Mouse (Mus musculus) CD4-positive helper T cell, adult 2 months (primary cell): ENCODE data around the gene Nfkbie.
A peak's percentile ranks its signal among the peaks of the same experiment; 100 is the strongest.

Experiments used
- DNase-seq: peaks from one replicate; pipeline ENCODE4 v3.0.0-alpha.2; 2012; ENCODE audit warnings: low read depth, missing footprints, low spot score

The Nfkbie gene

DNA sequence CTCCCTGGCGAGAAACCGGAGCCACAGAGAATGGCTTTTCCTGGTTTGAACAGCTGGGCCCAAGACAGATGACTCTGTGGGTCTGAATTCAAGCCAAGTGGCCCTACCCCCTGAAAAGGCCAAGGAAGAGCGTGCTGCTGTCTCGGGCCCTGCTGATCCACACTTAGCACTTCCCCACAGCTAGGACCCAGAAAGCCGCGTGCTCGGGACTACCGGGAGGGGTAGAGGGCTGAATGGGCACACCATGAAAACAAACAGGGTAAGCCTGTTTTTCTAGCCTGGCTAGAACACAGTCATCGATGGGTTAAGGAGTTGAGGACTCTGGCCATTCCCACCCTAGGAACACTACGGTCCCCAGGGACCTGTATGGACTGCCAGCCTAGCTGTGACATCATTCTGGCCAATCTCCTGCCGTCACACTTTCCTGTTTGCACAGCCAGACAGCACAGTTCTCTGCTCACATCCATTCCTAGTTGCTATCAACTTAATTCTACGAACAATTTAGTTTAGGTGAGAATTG, 25.5 kb downstream of the Nfkbie start:
- no peak for DNase-seq

DNA sequence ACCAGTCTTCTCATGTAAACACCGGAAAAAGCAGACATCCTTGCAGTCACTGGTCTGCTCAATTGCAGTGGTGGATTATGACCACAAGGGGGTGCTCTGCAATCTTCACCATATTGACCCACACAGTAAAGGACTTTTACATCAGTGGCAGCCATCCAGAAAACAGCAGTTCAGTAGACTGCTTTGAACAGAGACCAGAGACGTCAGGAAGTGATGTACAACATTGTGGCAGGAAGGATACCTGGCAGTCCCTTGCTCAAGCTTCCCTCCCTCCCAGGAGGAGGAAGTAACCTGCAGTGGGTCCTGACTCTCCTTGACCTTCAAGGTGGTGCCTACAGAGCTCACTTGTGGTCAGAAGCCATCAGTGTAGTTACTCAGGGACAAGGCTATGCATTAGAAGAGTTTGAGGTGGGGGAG, 26.1 kb downstream of the Nfkbie start:
- peak; percentile 86 for DNase-seq

DNA sequence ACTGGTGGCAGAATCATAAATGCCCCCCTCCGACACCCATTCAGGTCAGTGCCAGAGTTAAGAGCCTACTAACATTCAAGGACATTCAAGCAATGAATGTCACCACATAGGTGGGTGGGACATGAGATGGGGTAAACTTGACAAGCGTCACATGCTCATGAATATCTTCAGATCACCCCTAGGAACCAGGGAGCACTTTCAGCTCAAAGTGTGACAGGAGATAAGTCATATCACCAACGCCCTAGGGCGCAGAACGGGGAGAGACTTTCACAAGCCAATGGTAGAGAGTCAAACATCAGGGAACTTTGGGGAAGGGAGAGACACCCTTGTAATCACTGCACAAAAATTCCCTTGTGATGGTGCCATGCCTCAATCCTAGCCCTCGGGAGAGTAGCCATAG, 26.7 kb downstream of the Nfkbie start:
- no peak for DNase-seq

DNA sequence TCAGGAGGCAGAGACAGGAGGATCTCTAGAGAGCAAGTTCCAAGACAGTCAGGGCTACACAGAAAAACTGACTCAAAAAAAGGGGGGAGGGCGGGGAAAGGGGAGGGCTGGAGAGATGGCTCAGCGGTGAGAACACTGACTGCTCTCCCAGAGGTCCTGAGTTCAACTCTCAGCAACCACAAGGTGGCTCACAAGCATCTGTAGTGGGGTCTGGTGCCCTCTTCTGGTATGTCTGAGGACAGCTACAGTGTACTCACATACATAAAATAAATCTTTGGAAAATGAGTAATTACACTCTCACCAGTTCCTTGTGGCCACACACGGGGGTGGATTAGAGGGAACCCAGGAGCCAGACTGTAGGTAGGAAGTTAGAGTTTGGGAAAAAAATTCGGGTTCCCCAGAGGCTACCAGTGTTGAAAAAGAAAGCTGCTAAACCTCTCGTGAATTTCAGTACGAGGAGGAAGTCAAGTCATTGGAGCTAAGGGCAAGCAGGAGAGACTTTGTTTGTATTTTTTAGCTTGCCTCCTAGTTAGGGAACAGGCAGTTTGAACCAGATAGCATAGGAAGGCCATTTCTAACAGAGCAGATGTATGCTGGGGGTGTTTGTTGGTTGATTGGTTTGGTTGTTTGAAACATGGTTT, 27.3 kb downstream of the Nfkbie start:
- DNase-seq = peak; percentile 71

DNA sequence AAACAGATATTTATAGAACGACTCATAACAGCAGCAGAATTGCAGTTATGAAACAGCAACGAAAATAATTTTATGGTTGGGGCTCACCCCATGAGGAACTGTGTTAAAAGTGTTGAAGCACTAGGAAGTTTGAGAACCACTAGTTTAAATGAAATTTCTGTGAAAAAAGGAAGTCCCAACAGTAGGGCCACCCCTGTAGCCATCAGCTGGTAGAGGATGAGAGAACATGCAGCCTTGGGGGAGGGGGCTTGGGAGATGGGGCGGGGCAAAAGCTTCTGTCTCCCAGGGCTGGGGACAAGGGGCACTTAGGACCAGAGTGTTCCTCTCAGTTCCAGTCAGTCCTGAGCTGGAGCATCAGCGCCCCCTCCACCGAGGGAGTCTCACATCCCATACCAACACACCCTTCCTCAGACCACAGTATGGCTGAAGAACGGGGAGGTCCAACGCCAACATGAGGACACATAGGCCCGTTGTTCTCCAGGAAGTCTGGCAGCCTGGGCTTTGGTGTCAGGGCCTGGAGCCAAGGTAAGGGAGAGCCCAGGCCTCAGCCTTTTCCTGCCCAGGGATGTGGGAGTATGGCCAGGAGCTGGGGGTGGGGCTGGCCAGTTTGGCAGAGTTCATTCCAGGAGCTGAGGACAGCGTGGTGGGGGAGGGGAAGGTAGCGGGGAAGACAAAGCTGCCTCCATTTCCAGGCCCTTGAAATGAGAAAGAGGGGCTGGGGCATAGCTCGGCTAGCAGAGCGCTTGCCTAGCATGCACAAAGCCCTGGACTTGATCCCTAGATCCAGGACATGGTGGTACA, 28.8 kb downstream of the Nfkbie start:
- no peak for DNase-seq

DNA sequence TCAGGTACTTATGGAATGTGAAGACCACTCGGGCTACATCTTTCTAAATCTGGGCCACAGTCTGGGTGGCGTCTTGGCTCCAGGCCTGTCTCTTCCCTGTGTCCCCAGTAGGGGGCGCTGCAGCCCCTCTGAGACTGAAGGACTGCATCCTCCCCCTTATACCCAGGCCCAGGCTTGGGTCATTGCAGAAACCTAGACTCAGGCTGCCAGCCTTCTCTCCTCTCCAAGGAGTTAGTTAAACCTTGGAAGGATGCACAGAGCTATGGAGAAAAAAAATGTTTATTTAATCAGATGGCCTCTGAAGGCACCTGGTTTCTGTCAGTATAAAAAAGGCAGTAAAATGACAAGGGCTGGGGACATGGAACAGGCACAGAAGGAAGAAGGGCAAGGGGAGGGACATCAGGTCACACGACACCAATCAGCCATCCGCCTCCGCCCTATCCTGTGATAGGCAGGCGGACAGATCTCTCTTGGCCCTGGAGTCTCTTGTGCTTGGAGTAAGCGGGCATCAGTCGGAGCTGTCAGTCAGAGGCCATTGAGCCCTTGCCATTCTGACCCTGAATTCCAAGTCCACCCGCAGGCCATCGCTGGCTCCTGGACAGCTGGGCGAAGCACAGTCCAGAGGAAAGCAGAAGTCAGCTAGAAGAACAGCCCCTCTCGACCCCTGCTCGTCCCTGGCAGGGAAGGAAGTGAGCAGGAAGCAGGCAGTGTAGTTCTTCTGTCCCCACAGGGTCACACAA, 29.6 kb downstream of the Nfkbie start:
- DNase-seq = peak; percentile 60

DNA sequence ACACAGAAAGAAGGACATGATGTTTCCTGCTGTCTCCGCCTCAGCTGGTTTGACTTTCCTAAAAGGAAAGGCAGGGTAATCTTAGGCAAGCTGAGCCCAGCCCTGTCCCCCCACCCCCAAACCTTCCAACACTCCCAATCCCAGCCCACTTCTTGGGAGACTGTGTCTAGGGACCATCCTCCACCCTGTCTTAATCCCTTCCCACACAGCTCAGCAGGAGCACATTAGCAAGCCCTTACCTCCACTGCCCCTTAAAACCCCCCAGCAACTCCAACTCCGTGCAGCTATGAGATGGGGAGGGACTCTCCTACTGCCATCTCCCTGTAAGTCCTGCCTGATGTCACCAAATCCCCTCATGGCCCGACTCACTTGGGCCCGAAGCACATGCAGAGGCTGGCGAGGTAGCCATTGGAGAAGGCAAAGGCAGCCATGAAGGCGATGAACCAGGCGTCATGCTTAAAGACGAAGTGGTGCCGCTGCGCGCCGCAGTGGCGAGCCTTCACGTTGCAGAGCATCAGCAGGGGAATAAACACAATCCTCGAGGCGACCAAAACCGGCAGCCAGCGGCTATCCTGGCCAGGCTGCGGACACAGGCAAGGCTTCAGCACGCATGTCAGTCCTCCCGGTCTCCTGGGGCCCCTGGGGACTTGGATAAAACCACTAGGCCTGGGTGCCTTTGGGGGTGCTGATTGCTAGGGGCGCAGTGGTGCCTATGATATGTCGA, 30.4 kb downstream of the Nfkbie start:
- no peak for DNase-seq

DNA sequence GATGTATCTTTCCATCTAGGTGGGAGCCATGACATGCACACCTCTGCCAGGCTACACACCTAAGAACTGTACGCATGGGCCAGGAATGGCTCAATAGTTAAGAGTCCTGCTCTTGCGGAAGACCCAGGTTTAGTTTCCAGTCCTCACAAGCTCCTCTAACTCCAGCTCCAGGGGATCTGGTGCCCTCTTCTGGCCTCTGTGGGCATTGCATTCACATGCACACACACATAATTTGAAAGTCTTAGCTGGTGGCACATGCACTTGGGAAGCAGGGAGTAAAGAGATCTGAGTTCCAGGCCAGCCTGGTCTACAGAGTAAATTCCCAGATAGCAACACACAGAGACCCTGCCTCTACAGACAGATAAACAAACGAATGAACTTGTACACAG, 30.9 kb downstream of the Nfkbie start:
- DNase-seq = peak; percentile 40

DNA sequence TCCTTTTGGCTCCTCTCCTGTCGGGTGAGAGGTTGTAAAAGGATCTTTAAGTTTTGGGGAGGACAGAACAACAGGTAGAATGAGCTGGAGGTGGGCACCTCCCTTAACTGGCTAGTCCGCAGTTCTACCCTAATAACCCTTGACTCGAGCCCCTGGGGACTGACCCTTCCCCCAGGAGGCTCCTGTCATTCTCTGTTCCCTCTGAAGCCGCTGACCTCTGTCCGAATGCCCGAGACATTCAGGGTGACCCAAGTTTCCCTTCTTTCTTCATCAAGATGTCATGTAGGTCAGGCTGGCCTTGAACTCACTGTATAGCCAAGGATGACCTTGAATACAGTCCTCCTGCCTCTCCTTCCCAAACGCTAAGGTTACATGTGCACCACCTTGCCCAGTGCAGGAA, 32.9 kb downstream of the Nfkbie start:
- no peak for DNase-seq

DNA sequence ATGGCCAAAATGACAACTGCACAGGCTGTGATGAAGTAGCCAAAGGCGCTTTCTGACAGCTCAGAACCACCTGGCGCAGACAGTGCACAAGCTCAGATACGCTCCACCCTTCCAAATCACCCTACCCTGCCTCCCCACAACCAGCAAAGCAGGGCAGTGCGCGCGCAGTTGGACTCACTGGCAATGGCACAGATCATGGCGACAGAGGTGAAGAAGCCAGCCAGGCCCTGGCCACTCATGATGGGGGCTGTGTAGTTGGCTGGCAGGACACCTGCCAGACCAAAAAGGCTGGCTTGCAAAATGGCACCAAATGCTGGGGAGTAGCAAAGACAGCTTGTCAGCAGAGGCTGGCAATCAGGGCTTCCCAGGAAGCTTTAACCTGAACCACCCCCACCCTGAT, 33.7 kb downstream of the Nfkbie start:
- DNase-seq = no peak

DNA sequence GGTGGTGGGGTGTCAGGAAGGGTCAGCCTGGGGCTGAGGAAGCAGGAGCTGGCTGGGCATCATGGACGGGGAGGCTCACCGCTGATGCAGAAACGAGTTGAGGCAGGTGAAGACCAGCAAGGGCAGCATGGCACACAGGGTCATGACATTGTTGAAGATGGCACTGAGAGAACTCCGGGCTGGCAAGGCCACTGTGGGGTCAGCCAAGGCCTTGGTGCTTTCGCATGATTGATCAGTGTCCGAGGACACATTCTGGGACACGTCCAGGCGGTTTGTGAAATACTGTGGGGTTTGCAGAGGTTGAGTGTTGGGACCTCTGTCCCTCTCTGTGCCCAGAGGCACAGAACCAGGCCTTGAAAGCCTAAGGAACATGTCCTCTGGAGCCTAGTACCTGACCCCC, 34.3 kb downstream of the Nfkbie start:
- DNase-seq = no peak

DNA sequence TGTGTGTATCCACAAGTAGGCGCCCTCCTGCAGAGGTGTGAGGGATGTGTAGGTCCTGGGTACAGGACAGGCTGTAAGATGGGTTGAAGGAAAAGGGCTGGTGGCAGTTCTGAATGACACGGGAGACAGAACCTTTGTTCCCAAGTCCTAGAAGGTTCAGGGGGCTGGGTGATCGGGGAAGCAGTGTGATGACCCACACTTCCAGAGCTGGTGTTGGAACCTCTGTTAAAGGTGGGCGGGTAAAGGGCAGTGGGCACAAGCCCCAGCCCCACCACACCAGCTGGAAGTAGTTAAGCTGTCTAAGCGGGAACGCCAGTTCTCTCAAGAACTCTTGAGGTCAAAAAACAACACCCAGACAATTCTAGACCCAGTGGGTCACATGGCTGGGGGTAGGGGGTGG, 34.9 kb downstream of the Nfkbie start:
- DNase-seq = no peak

DNA sequence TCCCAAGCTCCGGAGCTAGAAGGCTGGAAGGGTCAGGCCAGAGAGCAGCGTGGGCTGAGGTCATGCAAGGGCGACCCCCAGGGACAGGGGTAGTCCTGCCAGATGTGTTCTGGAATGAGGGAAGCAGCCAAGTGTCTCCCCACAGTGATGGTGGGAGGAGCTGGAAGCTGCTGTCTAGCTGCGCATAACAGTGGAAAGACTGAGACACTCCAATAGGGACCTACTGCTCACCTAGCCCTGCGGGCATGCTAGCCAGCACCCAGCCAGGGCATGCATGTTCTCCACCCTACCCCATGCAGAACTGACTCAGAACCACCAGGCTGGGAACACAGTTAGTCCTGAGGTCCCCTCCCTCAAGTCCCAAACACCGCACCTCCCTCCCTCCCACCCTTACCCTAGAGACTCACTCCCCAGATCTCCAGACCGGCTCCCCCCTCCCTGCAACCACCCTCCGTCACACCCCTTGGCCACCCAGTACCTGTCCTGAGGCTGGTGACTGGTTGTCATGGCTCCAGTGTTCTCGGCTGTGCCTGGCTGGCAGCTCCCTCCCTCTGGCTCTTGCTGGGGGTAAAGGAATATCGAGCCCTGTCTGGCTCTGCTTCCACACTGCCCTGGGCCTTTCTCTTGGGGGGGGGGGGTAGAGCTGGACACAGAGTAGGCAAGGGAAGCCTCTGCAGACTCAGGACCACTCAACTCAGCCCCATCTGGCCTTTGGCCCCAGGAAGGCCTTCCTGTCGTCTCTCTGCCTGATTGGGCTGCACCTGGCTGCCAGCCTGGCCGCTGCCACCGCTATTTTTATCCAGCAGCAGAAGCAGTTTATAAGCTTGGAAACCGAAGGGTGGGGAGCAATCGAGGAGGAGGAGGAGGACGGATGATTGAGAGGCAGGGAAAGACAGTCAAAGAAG, 36.5 kb downstream of the Nfkbie start:
- no peak for DNase-seq

DNA sequence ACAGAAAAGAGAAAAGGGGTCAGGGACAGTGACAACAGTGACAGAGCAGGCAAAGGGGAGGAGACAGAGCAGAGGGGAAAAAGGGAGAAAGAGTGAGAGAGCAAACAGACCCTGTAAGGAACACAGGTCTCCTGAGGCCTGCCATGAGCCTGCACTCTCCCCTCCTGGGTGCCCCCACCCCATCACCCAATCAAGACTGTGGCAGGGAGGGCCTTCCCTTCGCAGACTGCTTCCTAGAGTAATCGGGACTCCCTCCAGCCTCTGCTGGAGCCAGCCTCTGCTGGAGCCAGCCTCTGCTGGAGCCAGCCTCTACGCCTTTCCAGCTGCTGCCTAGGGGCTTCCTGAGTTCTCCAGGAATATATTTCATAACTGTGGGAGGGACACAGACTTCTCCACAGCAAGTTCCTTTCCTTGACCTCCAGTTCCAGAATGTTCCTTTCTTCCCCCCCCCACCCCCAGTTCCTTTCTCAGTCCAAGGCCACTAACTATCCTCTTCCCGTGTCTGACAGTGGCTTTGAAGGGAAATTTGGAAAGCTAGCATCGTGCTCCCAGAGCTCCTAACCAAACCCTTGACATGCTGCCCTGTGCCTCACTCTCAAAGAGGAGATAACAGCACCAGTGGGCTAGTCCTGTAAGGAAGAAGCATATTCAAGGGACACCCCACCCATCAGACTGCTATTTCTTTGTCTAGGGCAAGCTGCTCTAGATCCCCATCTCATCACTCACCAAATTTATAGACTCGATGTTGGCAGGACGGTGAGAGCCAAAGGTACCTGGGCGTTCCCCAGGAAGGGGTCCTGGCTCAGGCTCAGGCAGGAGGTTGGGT, 37.3 kb downstream of the Nfkbie start:
- DNase-seq = no peak

DNA sequence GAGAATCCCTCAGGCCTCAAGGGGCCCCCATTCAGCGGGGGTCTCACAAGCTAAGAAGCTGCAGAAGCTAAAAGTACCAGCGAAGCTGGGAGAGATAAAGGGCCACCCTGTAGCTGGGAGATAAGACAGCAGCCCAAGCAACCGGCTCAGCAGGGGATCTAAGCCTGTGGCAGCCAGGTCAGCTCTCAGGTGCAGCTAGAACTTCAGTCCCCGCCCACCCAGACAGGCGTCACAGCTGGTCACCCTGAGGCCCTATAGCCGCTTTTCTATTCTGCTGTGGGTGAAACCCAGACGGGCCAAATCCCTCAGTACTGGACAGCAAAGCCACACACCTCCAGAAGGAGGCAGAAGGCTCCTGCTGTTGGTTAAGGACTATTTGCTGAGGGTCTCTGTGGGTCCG, 38.0 kb downstream of the Nfkbie start:
- DNase-seq = no peak

DNA sequence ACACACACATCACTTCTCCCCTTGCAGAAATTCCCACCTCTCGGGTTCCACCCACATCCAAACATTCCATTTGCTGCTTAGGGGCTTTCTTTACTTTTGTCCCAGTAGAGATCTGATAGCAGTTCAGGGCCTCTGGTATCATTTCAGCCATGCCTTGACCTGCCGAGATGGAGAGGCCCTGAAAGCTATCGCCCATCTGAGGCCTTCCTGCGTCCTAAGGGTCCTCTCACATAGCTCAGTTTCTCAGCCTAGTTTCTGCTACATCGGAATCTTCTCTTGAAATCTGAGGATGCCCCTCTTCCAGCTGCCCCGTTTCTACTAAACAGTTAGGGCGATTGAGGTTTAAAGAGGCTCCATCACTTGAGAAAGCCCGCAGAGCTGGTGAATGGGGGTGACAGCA, 38.7 kb downstream of the Nfkbie start:
- no peak for DNase-seq

DNA sequence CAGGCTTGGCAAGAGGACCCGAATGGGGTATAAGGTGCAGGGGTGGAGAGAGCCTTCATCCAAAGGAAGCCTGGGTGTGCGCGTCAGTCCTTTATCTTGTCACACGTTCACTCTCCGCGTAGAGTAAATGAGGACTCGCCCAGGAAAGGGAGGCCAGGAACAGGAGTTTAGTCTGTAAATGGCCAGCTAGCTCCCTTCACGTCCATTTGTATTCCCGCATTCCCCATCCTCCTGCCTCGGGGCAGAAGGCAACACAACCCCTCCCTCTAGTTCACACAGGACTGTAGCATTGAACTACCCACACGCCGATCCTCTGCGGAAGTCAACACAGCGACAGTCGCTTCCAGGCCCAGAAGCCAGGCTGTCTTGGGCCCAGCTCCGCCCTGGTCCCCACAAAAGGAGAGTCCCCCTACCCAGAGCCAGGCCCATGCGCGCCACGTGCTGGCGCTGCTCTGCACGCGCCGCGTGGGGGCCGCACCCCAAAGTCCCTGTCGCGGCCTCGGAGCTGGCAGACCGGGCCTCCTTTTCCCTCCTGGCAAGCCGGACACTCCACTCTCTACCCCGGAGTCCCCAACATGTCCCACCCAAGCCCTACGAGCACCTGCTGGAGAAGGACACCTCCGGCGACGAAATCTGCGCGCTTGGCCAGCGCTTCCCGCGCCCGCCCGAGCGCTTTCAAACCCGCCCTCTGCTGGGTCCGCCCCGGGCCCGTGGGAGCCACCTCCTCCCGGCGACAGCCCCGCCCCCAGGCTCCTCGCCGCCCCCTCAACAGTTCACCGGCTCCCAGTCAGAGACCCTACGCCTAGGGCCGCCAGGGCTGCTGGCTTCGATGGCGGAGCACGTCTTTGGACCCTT, 39.6 kb downstream of the Nfkbie start:
- peak; percentile 80 for DNase-seq

DNA sequence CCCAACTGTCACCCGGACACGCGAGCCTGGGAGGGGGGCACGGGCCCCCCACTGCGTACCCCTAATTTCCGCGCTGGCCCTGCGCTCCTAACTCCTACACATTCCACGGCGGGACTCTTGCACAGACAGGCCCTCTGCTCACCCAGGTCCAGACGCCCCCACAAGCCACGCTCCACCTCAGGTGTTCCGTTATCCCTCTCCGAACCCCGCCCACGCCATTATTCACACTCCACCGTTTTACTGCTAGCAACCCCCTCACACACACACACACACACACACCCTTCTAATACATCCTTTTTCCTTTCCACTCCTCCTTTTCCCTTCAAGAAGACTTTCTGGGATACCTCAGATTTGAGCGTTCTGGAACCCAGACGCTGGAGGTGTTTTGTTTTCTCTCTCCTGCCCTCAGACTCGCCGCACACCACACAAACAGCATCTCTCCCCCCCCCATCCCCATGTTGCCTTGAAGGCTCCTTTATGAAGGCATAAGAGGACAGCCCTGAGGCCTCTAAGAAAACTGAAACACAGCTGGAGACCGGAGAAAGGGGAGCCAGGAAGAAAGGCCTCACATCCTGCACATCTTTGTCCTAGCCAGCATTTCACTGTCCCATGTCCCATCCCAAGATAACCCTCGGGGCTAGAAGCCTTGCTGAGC, 40.4 kb downstream of the Nfkbie start:
- DNase-seq = peak; percentile 57
